Mouse (Mus musculus) lung, embryonic 16.5 days (tissue): ENCODE measurements at regions not wholly inside any gene's neighbourhood (a gene's known extent, or its start where the extent isn't known, plus 50 kb on each side); places are given as distances from the start of the nearest gene placed in this dataset.
"Not testable (repeated sequence)": the region's sequence is repeated elsewhere in the genome, so short reads cannot be mapped to it uniquely, and the experiment has no call there.

Source experiments
- ATAC-seq: fragments of 200-750 bp; cut with Nextera tagmentation; 2 replicates; pipeline ENCODE4 v1.8.0; 2017; ENCODE audit warnings: low read depth, mild to moderate bottlenecking, moderate library complexity
- H3K27ac ChIP-seq: fragments of 300-500 bp; sonication (generic); 2 replicates; pipeline ENCODE4 v1.5.1; 2014; ENCODE audit warnings: mild to moderate bottlenecking, control low read depth, low read length
- H3K27me3 ChIP-seq: fragments of 300-500 bp; sonication (generic); 2 replicates; pipeline ENCODE4 v1.6.1; 2014; ENCODE audit warnings: low read depth, low read length, mixed read lengths; ENCODE audit not compliant: control insufficient read depth, insufficient read depth
- H3K36me3 ChIP-seq: fragments of 300-500 bp; sonication (generic); 2 replicates; pipeline ENCODE4 v1.6.1; 2014; ENCODE audit warnings: low read length; ENCODE audit not compliant: control insufficient read depth, insufficient read depth
- H3K4me1 ChIP-seq: fragments of 300-500 bp; sonication (generic); replicated peaks from 2 replicates; pipeline ENCODE4 v1.6.1; 2014; ENCODE audit warnings: low read length, mixed read lengths; ENCODE audit not compliant: control insufficient read depth, insufficient read depth
- H3K4me2 ChIP-seq: fragments of 300-500 bp; sonication (generic); 2 replicates; pipeline ENCODE4 v1.6.1; 2014; ENCODE audit warnings: low read depth, low read length, control low read depth
- H3K4me3 ChIP-seq: fragments of 300-500 bp; sonication (generic); 2 replicates; pipeline ENCODE4 v1.5.1; 2014; ENCODE audit warnings: mild to moderate bottlenecking, low read length, control low read depth
- H3K9ac ChIP-seq: fragments of 300-500 bp; sonication (generic); 2 replicates; pipeline ENCODE4 v1.6.1; 2014; ENCODE audit warnings: low read length, control low read depth
- H3K9me3 ChIP-seq: fragments of 300-500 bp; sonication (generic); 2 replicates; pipeline ENCODE4 v1.6.1; 2016; ENCODE audit warnings: low read length; ENCODE audit not compliant: control insufficient read depth
- WGBS: fragments of 180-500 bp; shearing (Covaris S2); extraction: QIAGEN DNeasy Blood & Tissue Kit; methylation state at CpG from one replicate; pipeline ENCODE4 v1.1.7; 2014; 5-methylcytosine and 5-hydroxymethylcytosine counted together

- Histone ChIP-seq H3K36me3 (no peaks in the 10 kb centered on the region), H3K4me1 (no peaks in the 10 kb centered on the region), H3K27me3 (no peaks in the 10 kb centered on the region), H3K9ac (no peak overlapping the region), H3K4me3 (no peak overlapping the region), H3K27ac (no peak overlapping the region), H3K4me2 (no peak overlapping the region), H3K9me3 (no peaks in the 10 kb centered on the region)
- no peak for ATAC-seq
- WGBS, result 81% methylated on average over 2 of the region's 2 CpGs
Observed at GRCm38 (mm10) chr3:128362310-128362709, 466.2 kb upstream of the Fam241a start.

GRCm38 (mm10) chr3:128349123-128349522 lies 453.0 kb upstream of the Fam241a start:
- H3K4me2 ChIP-seq, H3K9ac ChIP-seq, H3K27me3 ChIP-seq, H3K36me3 ChIP-seq, H3K4me1 ChIP-seq, H3K27ac ChIP-seq, H3K4me3 ChIP-seq, H3K9me3 ChIP-seq: not testable (repeated sequence)
- 0 out of 2 replicates have a peak, but pooled peaks have one; percentile 52 for ATAC-seq
- WGBS, result 9% methylated on average over 2 of the region's 2 CpGs

- H3K4me3 ChIP-seq, result no peak overlapping the region
- H3K27ac ChIP-seq, result no peak overlapping the region
- no peaks in the 10 kb centered on the region for H3K4me1 ChIP-seq
- ATAC-seq, result no peak
- H3K36me3 ChIP-seq, result no peaks in the 10 kb centered on the region
- no peak overlapping the region for H3K4me2 ChIP-seq
- peaks cover 6% of the 10 kb centered on the region for H3K27me3 ChIP-seq
- H3K9me3 ChIP-seq, result no peaks in the 10 kb centered on the region
- 45% methylated on average over 8 of the region's 8 CpGs for WGBS
- no peak overlapping the region for H3K9ac ChIP-seq
Observed at GRCm38 (mm10) chr3:128347782-128348574, 451.9 kb upstream of the Fam241a start.

- no peaks in the 10 kb centered on the region for H3K4me1 ChIP-seq
- no peak overlapping the region for H3K4me2 ChIP-seq
- no peaks in the 10 kb centered on the region for H3K27me3 ChIP-seq
- no peak overlapping the region for H3K9ac ChIP-seq
- no peaks in the 10 kb centered on the region for H3K9me3 ChIP-seq
- no peak overlapping the region for H3K4me3 ChIP-seq
- H3K36me3 ChIP-seq, result no peaks in the 10 kb centered on the region
- H3K27ac ChIP-seq, result no peak overlapping the region
- WGBS, result 50% methylated on average over 2 of the region's 2 CpGs
- no peak for ATAC-seq
Observed at GRCm38 (mm10) chr3:128337508-128337907, 441.4 kb upstream of the Fam241a start.

GRCm38 (mm10) chr3:128337031-128337430 lies 440.9 kb upstream of the Fam241a start:
- H3K9ac ChIP-seq, result no peak overlapping the region
- H3K9me3 ChIP-seq, result no peaks in the 10 kb centered on the region
- no peak overlapping the region for H3K4me2 ChIP-seq
- WGBS, result 12% methylated on average over 5 of the region's 5 CpGs
- H3K4me1 ChIP-seq, result no peaks in the 10 kb centered on the region
- peak; percentile 80 for ATAC-seq
- no peaks in the 10 kb centered on the region for H3K27me3 ChIP-seq
- H3K27ac ChIP-seq, result no peak overlapping the region
- H3K36me3 ChIP-seq, result no peaks in the 10 kb centered on the region
- no peak overlapping the region for H3K4me3 ChIP-seq

GRCm38 (mm10) chr3:128327677-128328076 lies 431.6 kb upstream of the Fam241a start:
- H3K9me3 ChIP-seq, result no peaks in the 10 kb centered on the region
- 70% methylated on average over 5 of the region's 5 CpGs for WGBS

GRCm38 (mm10) chr3:128301312-128301711 lies 405.2 kb upstream of the Fam241a start:
- H3K9me3 ChIP-seq, result no peaks in the 10 kb centered on the region
- WGBS, result 84% methylated on average over 4 of the region's 4 CpGs

More at GRCm38 (mm10) chr3:128327677-128328076, 431.6 kb upstream of the Fam241a start:
- ATAC-seq, result no peak
- no peaks in the 10 kb centered on the region for H3K4me1 ChIP-seq
- no peaks in the 10 kb centered on the region for H3K27me3 ChIP-seq
- no peak overlapping the region for H3K4me3 ChIP-seq
- no peak overlapping the region for H3K4me2 ChIP-seq
- H3K27ac ChIP-seq, result no peak overlapping the region
- H3K9ac ChIP-seq, result no peak overlapping the region
- H3K36me3 ChIP-seq, result no peaks in the 10 kb centered on the region

GRCm38 (mm10) chr3:128298110-128298509 lies 402.0 kb upstream of the Fam241a start:
- no peak overlapping the region for H3K27ac ChIP-seq
- H3K27me3 ChIP-seq, result no peaks in the 10 kb centered on the region
- H3K4me2 ChIP-seq, result 0 out of 2 replicates have a peak overlapping the region, but pooled peaks have one; percentile 1

More at GRCm38 (mm10) chr3:128301312-128301711, 405.2 kb upstream of the Fam241a start:
- H3K27me3 ChIP-seq, result no peaks in the 10 kb centered on the region
- no peak overlapping the region for H3K27ac ChIP-seq
- H3K36me3 ChIP-seq, result no peaks in the 10 kb centered on the region
- no peak overlapping the region for H3K4me3 ChIP-seq
- no peak for ATAC-seq
- no peak overlapping the region for H3K4me2 ChIP-seq
- H3K9ac ChIP-seq, result no peak overlapping the region
- no peaks in the 10 kb centered on the region for H3K4me1 ChIP-seq

GRCm38 (mm10) chr3:128287846-128288245 lies 391.7 kb upstream of the Fam241a start:
- H3K27me3 ChIP-seq, result no peaks in the 10 kb centered on the region
- no peak for ATAC-seq
- no peaks in the 10 kb centered on the region for H3K9me3 ChIP-seq
- no peaks in the 10 kb centered on the region for H3K4me1 ChIP-seq
- no peaks in the 10 kb centered on the region for H3K36me3 ChIP-seq
- WGBS, result 56% methylated on average over 4 of the region's 4 CpGs
- H3K4me3 ChIP-seq, result no peak overlapping the region
- no peak overlapping the region for H3K4me2 ChIP-seq
- no peak overlapping the region for H3K9ac ChIP-seq
- H3K27ac ChIP-seq, result no peak overlapping the region

More at GRCm38 (mm10) chr3:128298110-128298509, 402.0 kb upstream of the Fam241a start:
- no peak overlapping the region for H3K4me3 ChIP-seq
- WGBS, result 47% methylated on average over 9 of the region's 9 CpGs
- no peaks in the 10 kb centered on the region for H3K4me1 ChIP-seq
- no peaks in the 10 kb centered on the region for H3K36me3 ChIP-seq
- ATAC-seq, result no peak
- H3K9ac ChIP-seq, result no peak overlapping the region
- no peaks in the 10 kb centered on the region for H3K9me3 ChIP-seq
